Mouse (Mus musculus) neural tube, embryonic 11.5 days (tissue): ENCODE measurements around the gene Mia2. TPM values are rescaled to one million over a fixed set of nuclear protein-coding genes. Genes with fewer than 3 reads are reported as not detected.

ENCODE experiments used
- microRNA-seq: library from miRNA; unstranded; fragments of <30 nt; microRNA quantifications from one replicate; pipeline ENCODE4, GENCODE M21; 2016
- polyA plus RNA-seq: library from polyadenylated mRNA; unstranded; fragments of >200 nt; fragmentation: Nextera tagmentation; extraction: Ambion mirVana; gene quantifications from 2 replicates; pipeline ENCODE4 v1.2.1, GENCODE M21; 2014

Mia2 gene
- polyA plus RNA-seq, 1 experiment from 2014 or later: 58.1 TPM

Small RNA genes within 50 kb of the gene (microRNA-seq; reads per million reads assigned to microRNA genes)
- gene Gm27284: not detected

Other genes starting within 250 kb of the Mia2 start
- gene Sec23a, start 83.8 kb upstream of the Mia2 start, polyA plus RNA-seq: 105 and 109 TPM in 2 replicates
- 21.8 and 26.2 TPM in 2 replicates for gene Gemin2, start 82.4 kb upstream of the Mia2 start, polyA plus RNA-seq
- gene Trappc6b, start 34.3 kb upstream of the Mia2 start, polyA plus RNA-seq: 73.2 and 74.9 TPM in 2 replicates
- 96.0 and 101 TPM in 2 replicates for gene Pnn, start 28.9 kb upstream of the Mia2 start, polyA plus RNA-seq
- gene Fbxo33, start 123.9 kb downstream of the Mia2 start, polyA plus RNA-seq: 9.8 and 10.5 TPM in 2 replicates